Mouse (Mus musculus): ENCODE measurements around the gene Odf3l2.

Gene Odf3l2

DNA sequence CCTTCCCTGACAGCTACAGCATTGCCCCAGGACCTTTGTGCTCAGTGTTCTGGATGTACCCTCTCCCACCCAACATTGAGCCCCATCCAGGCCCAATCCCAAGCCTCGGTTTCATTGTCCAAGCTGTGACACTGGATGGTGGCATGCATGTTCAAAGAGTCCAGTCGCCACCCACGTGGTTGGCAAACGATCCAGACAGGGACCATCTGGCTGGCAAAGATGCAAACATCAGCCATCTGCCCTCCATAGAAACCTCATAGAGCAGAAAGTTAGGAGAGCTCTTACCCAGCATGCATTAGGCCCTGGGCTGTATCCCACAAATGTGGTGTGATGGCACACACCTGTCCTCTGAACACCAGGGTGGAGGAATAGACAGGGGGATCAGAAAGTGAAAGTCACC lies 14.1 kb downstream of the Odf3l2 start:
- no peak for DNase-seq (ENCODE audit: low read depth, low spot score)

GRCm38 (mm10) chr10:79628377-79628776 lies 17.2 kb downstream of the Odf3l2 start:
- no peak for DNase-seq (ENCODE audit: low read depth, low spot score)

DNA sequence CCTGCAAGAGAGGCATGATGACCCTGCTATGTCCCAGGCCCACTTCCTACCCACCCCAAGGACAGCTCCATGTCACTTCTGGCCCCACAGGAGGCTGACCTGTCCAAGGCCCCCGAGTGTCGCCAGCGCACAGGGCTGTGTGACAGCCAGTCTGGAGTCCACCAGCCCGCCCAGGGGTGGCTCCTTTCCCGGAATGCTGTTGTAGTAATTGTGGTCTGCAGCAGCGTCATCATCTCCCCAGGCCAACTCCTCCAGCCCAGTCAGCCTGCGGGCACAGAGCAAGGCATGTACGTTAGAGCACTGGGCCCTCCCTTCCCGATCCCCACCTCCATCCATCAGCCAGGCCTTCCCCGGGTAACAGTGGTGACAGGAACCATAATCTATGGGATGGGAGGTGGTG lies 19.4 kb downstream of the Odf3l2 start:
- DNase-seq (ENCODE audit: low read depth, low spot score), result no peak

GRCm38 (mm10) chr10:79625398-79625797 lies 20.1 kb downstream of the Odf3l2 start:
- no peak for DNase-seq (ENCODE audit: low read depth, low spot score)

- DNase-seq (ENCODE audit: low read depth, low spot score), result no peak
Observed at GRCm38 (mm10) chr10:79623950-79624349, 21.6 kb downstream of the Odf3l2 start.

GRCm38 (mm10) chr10:79616376-79616775 lies 29.2 kb downstream of the Odf3l2 start:
- no peak for DNase-seq (ENCODE audit: low read depth, low spot score)

GRCm38 (mm10) chr10:79615860-79616259 lies 29.7 kb downstream of the Odf3l2 start:
- no peak for DNase-seq (ENCODE audit: low read depth, low spot score)

- DNase-seq (ENCODE audit: low read depth, low spot score), result no peak
Observed at GRCm38 (mm10) chr10:79614305-79614643, 31.3 kb downstream of the Odf3l2 start.

DNA sequence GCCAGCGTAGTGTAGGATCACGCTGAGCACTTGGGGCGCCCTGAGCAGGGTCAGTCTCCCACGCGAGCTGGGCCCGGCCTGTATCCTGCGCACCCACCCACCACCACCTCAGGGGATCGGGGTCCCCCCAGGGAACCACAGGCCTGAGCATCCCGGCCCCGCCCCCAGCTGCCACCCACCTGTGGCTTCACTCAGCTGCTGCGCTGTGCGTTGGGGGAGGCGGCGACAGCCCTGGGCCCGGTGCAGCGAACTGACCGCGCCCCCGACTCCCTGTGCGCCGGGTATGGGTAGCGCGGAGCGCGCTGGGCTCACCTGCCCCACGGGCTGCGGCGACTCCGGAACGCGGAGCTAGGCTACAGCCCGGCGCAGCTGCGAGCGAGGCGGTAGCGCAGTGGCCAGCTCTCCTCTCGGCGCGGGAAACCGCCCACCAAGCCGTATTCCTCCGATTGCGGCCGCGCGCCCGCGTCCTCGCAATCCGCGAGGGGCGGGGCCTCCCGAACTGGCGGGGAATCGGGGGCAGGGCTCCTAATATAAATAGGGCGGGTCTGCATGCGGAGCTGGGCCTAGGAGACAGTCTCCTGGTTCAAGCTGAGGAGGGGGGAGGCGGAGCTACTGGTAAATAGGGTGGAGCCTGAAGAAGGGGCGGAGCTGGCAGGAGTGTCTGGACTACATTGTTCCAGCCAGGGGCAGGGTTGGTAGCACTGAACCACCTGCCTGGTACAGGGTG lies 31.8 kb downstream of the Odf3l2 start, which contains the start of gene C2cd4c:
Gene C2cd4c (minus strand): TSS at position 448 of the 727 bp plus-strand sequence.
- no peak for DNase-seq (ENCODE audit: low read depth, low spot score)

GRCm38 (mm10) chr10:79612192-79613135 lies 33.1 kb downstream of the Odf3l2 start:
- DNase-seq (ENCODE audit: low read depth, low spot score), result no peak

DNA sequence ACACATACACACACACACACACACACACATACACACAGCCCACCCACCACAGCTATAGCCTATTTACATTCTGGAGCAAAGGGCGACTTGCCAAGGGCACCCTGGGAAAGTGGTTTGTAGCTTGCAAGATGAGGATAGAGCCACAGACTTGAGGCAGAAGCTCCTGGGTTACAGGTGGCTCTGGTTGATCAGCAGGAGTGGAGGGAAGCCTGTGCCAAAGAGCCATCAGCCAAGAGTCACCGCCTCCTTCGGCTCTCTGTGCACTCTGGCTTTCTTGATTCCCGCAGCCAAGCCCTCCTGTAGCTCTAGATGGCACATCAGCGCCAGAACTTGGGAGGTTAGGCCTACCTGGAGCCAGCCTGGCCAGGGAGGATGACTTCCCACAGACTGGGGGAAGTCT lies 34.2 kb downstream of the Odf3l2 start:
- DNase-seq (ENCODE audit: low read depth, low spot score), result no peak

GRCm38 (mm10) chr10:79609276-79609675 lies 36.3 kb downstream of the Odf3l2 start:
- no peak for DNase-seq (ENCODE audit: low read depth, low spot score)

GRCm38 (mm10) chr10:79607892-79608291 lies 37.6 kb downstream of the Odf3l2 start:
- DNase-seq (ENCODE audit: low read depth, low spot score), result no peak

GRCm38 (mm10) chr10:79606537-79606936 lies 39.0 kb downstream of the Odf3l2 start:
- no peak for DNase-seq (ENCODE audit: low read depth, low spot score)

DNA sequence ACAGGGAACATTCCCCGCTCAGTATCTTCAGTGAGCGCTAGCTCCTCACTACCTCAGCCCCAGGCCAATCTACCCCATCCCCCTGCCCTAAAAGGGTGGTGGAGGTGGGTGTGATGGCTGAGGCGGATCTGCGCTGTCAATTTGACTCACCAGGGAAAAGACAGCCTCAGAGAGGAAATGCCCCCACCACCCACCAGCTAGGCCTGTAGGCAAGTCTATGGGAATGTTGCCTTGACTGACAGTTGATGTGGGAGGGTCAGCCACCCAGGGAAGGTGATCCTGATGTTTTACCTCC lies 47.7 kb downstream of the Odf3l2 start:
- DNase-seq (ENCODE audit: low read depth, low spot score), result no peak

GRCm38 (mm10) chr10:79597051-79597935 lies 48.2 kb downstream of the Odf3l2 start:
- DNase-seq (ENCODE audit: low read depth, low spot score), result no peak

DNA sequence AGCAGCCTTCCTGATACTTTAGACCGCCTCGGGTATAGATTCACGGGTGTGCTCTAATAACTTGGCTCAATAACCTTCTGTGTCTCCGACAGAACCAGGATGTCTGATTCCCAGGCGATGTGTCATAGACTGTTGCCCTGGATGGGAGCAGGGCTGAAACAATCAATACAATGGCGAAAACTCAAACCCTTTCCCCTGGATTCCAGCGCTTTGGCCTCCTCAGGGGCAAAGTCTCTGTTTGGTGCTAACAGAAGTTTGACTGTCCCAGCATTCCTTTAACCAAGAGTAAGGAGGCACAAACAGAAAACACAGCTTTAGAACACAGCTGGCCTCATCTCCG lies 50.0 kb downstream of the Odf3l2 start:
- DNase-seq (ENCODE audit: low read depth, low spot score), result no peak

DNA sequence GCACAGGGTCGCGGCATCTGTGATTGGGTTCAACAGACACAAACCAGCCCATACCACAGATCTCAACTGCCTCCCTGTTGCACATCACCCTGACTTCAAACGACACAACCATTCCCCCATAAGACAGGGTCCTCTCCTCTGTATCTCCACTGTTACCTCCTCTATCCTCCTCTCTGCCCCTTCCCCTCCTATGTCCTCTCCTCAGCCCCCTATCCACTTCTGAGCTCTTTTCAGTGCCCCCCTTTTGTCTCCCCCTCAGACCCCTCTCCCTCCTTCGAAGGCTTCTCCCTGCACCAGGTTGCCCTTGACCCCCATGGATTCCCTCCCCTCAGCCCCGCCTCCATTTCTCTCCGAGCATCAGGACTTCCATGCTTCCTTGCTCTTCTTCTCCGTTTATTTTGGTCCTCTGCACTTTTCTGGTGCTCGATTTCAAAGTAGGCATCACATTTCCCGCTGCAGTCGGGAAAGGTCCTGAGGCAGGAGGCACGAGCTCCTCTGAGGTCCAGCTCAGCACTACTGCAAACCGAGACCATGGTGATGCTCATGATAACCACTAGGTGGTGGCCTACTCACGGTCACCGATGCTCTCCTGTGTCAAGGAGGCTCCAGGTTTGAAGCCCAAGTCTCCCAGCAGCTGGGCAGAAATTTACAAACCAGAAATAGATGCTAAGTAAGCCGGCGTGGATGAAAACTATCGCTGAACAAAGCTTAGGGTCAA lies 50.5 kb downstream of the Odf3l2 start:
- DNase-seq (ENCODE audit: low read depth, low spot score), result peak; percentile 76

DNA sequence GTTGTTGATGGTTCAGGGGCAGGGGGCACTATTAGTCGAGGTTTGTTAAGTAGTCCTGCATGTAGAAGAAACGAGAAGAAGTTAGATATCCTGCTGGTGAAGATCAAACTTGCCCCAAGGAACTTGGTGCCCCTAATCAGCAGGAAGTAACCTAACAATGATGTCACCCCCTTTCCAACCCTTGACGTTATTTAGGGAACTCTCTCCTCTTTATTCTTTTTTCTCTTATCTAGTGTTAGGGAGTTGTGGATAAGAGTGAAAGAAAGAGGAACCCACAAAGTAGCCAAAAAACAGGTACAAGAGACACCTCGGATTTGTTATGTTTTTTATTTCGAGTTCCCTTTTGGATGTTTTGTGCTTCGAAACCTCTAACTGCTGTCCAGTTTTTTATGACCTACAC lies 51.4 kb downstream of the Odf3l2 start:
- DNase-seq (ENCODE audit: low read depth, low spot score), result no peak

DNA sequence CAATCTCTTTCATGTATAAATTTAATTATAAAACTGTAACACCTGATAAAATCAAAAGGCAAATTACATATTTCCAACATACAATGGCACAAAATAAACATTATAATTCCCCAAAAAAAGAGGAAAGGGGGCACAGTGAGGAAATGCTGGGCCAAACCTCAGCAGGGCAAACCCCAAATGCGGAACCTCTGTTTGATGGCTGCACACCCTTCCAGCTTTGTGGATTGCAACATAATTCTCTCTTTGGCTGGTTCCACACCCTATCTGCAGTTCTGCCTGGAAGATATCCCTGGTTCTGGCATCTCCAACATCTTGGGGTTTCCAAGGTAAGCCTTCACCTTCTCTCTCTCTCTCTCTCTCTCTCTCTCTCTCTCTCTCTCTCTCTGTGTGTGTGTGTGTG lies 54.8 kb downstream of the Odf3l2 start:
- no peak for DNase-seq (ENCODE audit: low read depth, low spot score)

All from skeletal muscle tissue, adult 2 months (tissue).